Mouse (Mus musculus) kidney, adult 2 months (tissue): Measurements from ENCODE around the gene Cptp.

Experiments used
- CTCF ChIP-seq: fragments of 200-500 bp; conservative IDR thresholded peaks from 2 replicates; pipeline ENCODE4 v1.5.1; 2011; ENCODE audit warnings: low read depth, mild to moderate bottlenecking, control low read depth, low read length, moderate library complexity, mixed read lengths; ENCODE audit not compliant: insufficient read depth, insufficient read length
- POLR2A ChIP-seq: fragments of 200-500 bp; IDR thresholded peaks from one replicate; pipeline ENCODE4 v1.6.1; 2011; ENCODE audit warnings: low read depth, low read length, control low read depth

DNA sequence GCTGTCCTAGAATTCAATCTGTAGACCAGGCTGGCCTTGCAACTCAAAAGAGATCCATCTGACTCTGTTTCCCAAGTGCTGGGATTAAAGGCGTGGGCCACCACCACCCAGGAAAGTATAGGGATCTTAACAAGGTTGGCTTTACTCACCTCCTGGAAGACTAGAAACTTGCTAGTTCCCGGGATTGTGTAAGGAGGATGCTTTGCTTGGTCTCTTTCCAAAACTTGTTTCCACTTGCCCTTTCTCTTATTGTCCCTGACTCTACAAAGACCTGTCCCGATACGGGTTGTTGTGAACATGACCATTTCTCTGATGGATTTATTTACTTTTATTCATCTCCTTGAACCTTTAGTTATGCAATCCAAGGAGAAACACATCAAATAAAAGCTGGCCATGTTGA is 39.4 kb downstream of the Cptp start:
- TF ChIP-seq POLR2A: no peak
- TF ChIP-seq CTCF: no peak
